Mouse (Mus musculus) cerebellum, adult 2 months (tissue): ENCODE data around the gene Arid5b. TPM values are rescaled to one million over a fixed set of nuclear protein-coding genes. Genes with fewer than 3 reads are reported as not detected.

Experiments used
- DNase-seq, 2 experiments: peaks; one replicate each; pipeline ENCODE4 v3.0.0; 2021
- H3K27ac ChIP-seq: fragments of 200-500 bp; 2 replicates; pipeline ENCODE4 v1.5.1; 2012; ENCODE audit warnings: low read length, control low read depth, inconsistent platforms; ENCODE audit not compliant: insufficient read depth
- H3K27me3 ChIP-seq: fragments of 200-500 bp; 2 replicates; pipeline ENCODE4 v1.6.1; 2012; ENCODE audit warnings: inconsistent platforms, mild to moderate bottlenecking, low read length, moderate library complexity; ENCODE audit not compliant: control insufficient read depth, insufficient read depth
- H3K4me1 ChIP-seq: fragments of 200-500 bp; 2 replicates; pipeline ENCODE4 v1.6.1; 2011; ENCODE audit warnings: low read length; ENCODE audit not compliant: control insufficient read depth, insufficient read depth
- H3K4me3 ChIP-seq: fragments of 200-500 bp; replicated peaks from 2 replicates; pipeline ENCODE3; 2011; ENCODE audit warnings: mild to moderate bottlenecking, low read depth, low read length, control low read depth; ENCODE audit not compliant: insufficient read depth
- CTCF ChIP-seq: fragments of 200-500 bp; IDR thresholded peaks from 2 replicates; pipeline ENCODE4 v1.5.1; 2011; ENCODE audit warnings: low read depth, mild to moderate bottlenecking, control low read depth, low read length, moderate library complexity, borderline replicate concordance; ENCODE audit not compliant: insufficient read depth
- POLR2A ChIP-seq: fragments of 200-500 bp; IDR thresholded peaks from 2 replicates; pipeline ENCODE4 v1.6.1; 2011; ENCODE audit warnings: low read length, control low read depth, borderline replicate concordance; ENCODE audit not compliant: insufficient read depth
- WGBS: fragments of 180-500 bp; shearing (Covaris S2); methylation state at CpG from one replicate; pipeline ENCODE4 v1.1.7; 2018; 5-methylcytosine and 5-hydroxymethylcytosine counted together
- polyA plus RNA-seq: library from polyadenylated mRNA; depleted of rRNA; stranded (reverse); fragments of >200 nt; gene quantifications from 2 replicates; pipeline ENCODE4 v1.2.3, GENCODE M21; 2012

The Arid5b gene
- polyA plus RNA-seq, 1 experiment = 10.9 TPM

- WGBS = 90% methylated on average over 14 of the region's 14 CpGs
- H3K4me1 ChIP-seq = no peaks in the 10 kb centered on the region
- no peaks in the 10 kb centered on the region for H3K27me3 ChIP-seq
- H3K4me3 ChIP-seq = no peak overlapping the region
- TF ChIP-seq POLR2A = no peak
- no peak for DNase-seq
- H3K27ac ChIP-seq = no peak overlapping the region
These were observed 227.1 kb downstream of the Arid5b start for GRCm38 (mm10) chr10:68051316-68051933.

GRCm38 (mm10) chr10:68050882-68051281, 227.7 kb downstream of the Arid5b start:
- 84% methylated on average over 13 of the region's 13 CpGs for WGBS
- TF ChIP-seq POLR2A = no peak
- TF ChIP-seq CTCF = no peak
- Histone ChIP-seq H3K4me1 (no peaks in the 10 kb centered on the region), H3K4me3 (no peak overlapping the region), H3K27me3 (no peaks in the 10 kb centered on the region), H3K27ac (no peak overlapping the region)
- no peak for DNase-seq

DNA sequence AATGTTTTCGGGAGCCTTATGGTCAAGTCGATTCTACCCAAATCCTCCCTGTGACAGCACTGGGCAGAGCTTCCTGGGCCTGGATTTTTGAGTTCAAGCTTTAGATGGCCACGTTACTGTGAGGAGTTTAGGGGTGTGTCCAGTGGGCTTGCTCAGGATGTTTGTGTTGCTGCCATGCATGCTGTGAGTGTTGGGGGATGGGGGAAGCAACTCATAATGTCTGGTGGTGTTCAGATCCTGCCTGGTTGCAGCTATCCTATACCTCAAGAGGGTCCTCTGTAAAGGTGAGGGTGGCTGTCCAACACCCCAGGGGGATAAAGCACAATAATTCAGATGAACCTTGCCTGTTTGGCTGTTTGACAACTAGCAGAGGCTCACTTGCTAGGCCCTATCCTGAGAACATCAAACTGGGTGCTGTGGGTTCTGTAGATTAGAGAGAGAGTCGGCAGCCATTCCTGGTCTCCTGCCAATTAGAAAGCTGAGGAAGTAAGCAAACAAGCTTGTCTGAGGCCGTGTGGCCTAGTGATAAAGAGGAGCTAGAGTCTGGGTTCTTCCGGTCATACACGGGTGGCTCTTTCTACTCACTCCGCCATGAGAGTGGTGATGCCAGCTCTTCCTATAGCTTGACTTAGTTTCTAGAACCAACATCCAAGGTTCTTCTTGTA, 229.8 kb downstream of the Arid5b start:
- 86% methylated on average over 8 of the region's 8 CpGs for WGBS
- Histone ChIP-seq H3K4me3 (no peak overlapping the region), H3K27me3 (no peaks in the 10 kb centered on the region), H3K27ac (no peak overlapping the region), H3K4me1 (no peaks in the 10 kb centered on the region)
- DNase-seq = no peak
- TF ChIP-seq POLR2A (no peak), CTCF (no peak)

DNA sequence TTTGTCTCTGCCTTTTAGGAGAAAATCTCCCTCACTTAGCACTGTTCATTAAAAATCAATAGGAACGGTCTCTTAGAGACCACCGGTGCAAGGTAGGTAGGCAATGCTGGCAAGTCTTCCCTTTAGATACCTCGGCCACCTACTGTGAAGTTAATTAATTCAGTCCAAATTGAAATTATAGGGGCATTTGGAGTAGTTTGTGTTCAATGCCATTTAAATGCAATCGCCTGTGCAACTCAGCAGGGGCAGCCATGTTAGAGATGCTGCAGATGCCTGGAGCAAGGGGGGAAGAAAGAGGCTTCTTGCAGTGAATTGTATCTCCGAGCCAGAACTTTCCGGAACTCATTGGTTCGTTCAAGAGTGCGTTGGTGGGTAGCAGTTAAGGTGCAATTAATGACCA, 233.7 kb downstream of the Arid5b start:
- TF ChIP-seq CTCF (no peak), POLR2A (no peak)
- Histone ChIP-seq H3K4me1 (no peaks in the 10 kb centered on the region), H3K27me3 (no peaks in the 10 kb centered on the region), H3K4me3 (no peak overlapping the region), H3K27ac (no peak overlapping the region)
- 30% methylated on average over 8 of the region's 8 CpGs for WGBS
- DNase-seq = no peak

DNA sequence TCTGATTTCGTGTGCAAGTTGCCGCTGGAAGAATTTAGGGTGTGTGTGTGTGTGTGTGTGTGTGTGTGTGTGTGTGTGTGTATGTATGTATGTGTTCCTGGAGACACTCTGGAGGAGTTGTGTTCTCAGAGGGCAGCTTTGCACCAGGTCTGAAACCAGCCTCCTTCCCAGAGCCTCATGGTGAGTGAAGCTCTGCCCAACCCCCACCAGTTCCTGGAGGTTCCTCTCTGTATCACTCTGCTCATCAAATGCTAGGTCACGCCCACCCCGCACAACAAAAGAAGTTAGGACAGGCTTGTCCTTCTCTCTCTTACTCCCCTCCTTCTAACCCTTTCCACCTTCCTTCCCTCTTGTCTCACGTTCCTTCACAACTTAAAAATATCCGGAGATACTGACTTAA, 234.6 kb downstream of the Arid5b start:
- H3K27me3 ChIP-seq = no peaks in the 10 kb centered on the region
- DNase-seq = no peak
- TF ChIP-seq CTCF (no peak), POLR2A (no peak)
- no peaks in the 10 kb centered on the region for H3K4me1 ChIP-seq
- no peak overlapping the region for H3K27ac ChIP-seq
- WGBS = 48% methylated on average over 6 of the region's 6 CpGs
- H3K4me3 ChIP-seq = no peak overlapping the region
